8 mouse cellular contexts compared by ENCODE assay signal in genomic region chr11:77887373-77887960, GRCm38 (mm10). TPM values are rescaled to one million over a fixed set of nuclear protein-coding genes. Genes with fewer than 3 reads are reported as not detected.
DNase-seq lines count a peak whose midpoint lies in the region; ATAC-seq and TF ChIP-seq lines count a peak whose summit lies in the region.

No protein-coding gene starts in this region.

- WGBS in heart, embryonic 16.5 days = 41% methylated on average over 17 of the region's 17 CpGs
- WGBS in forebrain, embryonic 10.5 days = 51% methylated on average over 17 of the region's 17 CpGs
- WGBS in limb, embryonic 14.5 days = 36% methylated on average over 17 of the region's 17 CpGs

- ATAC-seq in heart, embryonic 16.5 days (replicated peaks; ENCODE audit: extremely low read depth, insufficient read depth, low FRiP score) = peak; percentile 81
- ATAC-seq in limb, embryonic 14.5 days (ENCODE audit: low FRiP score, low read depth) = peak; percentile 50; the same call in 1 of the 2 replicates

- H3K9me3 ChIP-seq in heart, embryonic 16.5 days (replicated peaks; ENCODE audit: control insufficient read depth, low read length) = no peaks in the 10 kb centered on the region
- H3K9me3 ChIP-seq in E14TG2a.4 (ENCODE audit: low read length) = no peaks in the 10 kb centered on the region
- H3K9me3 ChIP-seq in forebrain, embryonic 10.5 days = no peaks in the 10 kb centered on the region
- no peaks in the 10 kb centered on the region for H3K9me3 ChIP-seq in limb, embryonic 14.5 days (ENCODE audit: control insufficient read depth, low read length)

- no peaks in the 10 kb centered on the region for H3K36me3 ChIP-seq in heart, embryonic 16.5 days (ENCODE audit: control insufficient read depth, insufficient read depth)
- peaks cover 70% of the 10 kb centered on the region for H3K36me3 ChIP-seq in E14TG2a.4 (ENCODE audit: insufficient read depth, low read length)
- no peaks in the 10 kb centered on the region for H3K36me3 ChIP-seq in forebrain, embryonic 10.5 days (replicated peaks)
- no peaks in the 10 kb centered on the region for H3K36me3 ChIP-seq in limb, embryonic 14.5 days (ENCODE audit: control insufficient read depth, insufficient read depth, low read length)

- no peaks in the 10 kb centered on the region for H3K27me3 ChIP-seq in heart, embryonic 16.5 days (ENCODE audit: control insufficient read depth, insufficient read depth, low read length)
- no peaks in the 10 kb centered on the region for H3K27me3 ChIP-seq in E14TG2a.4 (ENCODE audit: insufficient read depth, low read length)
- peaks cover 85% of the 10 kb centered on the region for H3K27me3 ChIP-seq in forebrain, embryonic 10.5 days (ENCODE audit: poor library complexity, severe bottlenecking)
- H3K27me3 ChIP-seq in limb, embryonic 14.5 days (ENCODE audit: control insufficient read depth, insufficient read depth, low read length) = no peaks in the 10 kb centered on the region

- no peak overlapping the region for H3K27ac ChIP-seq in heart, embryonic 16.5 days (ENCODE audit: low read length)
- H3K27ac ChIP-seq in forebrain, embryonic 10.5 days = peak overlapping the region; percentile 66
- H3K27ac ChIP-seq in limb, embryonic 14.5 days (replicated peaks; ENCODE audit: low read depth, low read length) = no peak overlapping the region

- H3K9ac ChIP-seq in heart, embryonic 16.5 days (ENCODE audit: low read length) = no peak overlapping the region
- H3K9ac ChIP-seq in limb, embryonic 14.5 days (ENCODE audit: low read depth, low read length, severe bottlenecking) = 0 out of 2 replicates have a peak overlapping the region, but pooled peaks have one; percentile 29

- TF ChIP-seq CTCF in E14TG2a.4 (conservative IDR thresholded peaks at IDR 0.05; ENCODE audit: low read length) = no peak

- no peak overlapping the region for H3K4me3 ChIP-seq in heart, embryonic 16.5 days (ENCODE audit: low read length)
- peak overlapping the region; percentile 77 for H3K4me3 ChIP-seq in E14TG2a.4 (replicated peaks; ENCODE audit: low read length)
- H3K4me3 ChIP-seq in forebrain, embryonic 10.5 days = 0 out of 2 replicates have a peak overlapping the region, but pooled peaks have one; percentile 1
- H3K4me3 ChIP-seq in limb, embryonic 14.5 days (replicated peaks; ENCODE audit: low read length) = no peak overlapping the region

- TF ChIP-seq POLR2A in limb, embryonic 14.5 days (IDR thresholded peaks at IDR 0.05; ENCODE audit: borderline replicate concordance, extremely low read depth, insufficient read depth, insufficient read length) = no peak

- H3K4me1 ChIP-seq in heart, embryonic 16.5 days (ENCODE audit: control insufficient read depth, insufficient read depth, low read length) = peaks cover 29% of the 10 kb centered on the region
- peaks cover 97% of the 10 kb centered on the region for H3K4me1 ChIP-seq in E14TG2a.4 (replicated peaks; ENCODE audit: low read depth, low read length)
- H3K4me1 ChIP-seq in forebrain, embryonic 10.5 days = peaks cover 66% of the 10 kb centered on the region
- peaks cover 17% of the 10 kb centered on the region for H3K4me1 ChIP-seq in limb, embryonic 14.5 days (ENCODE audit: control insufficient read depth, insufficient read depth, low read length)

- H3K4me2 ChIP-seq in heart, embryonic 16.5 days (ENCODE audit: low read depth, low read length) = peak overlapping the region; percentile 12
- H3K4me2 ChIP-seq in limb, embryonic 14.5 days (replicated peaks; ENCODE audit: low read depth, low read length, severe bottlenecking) = 0 out of 2 replicates have a peak overlapping the region, but pooled peaks have one; percentile 2

- no peak for DNase-seq in heart, adult 9 months (ENCODE audit: low spot score in 2 of 2)
- DNase-seq in forebrain, embryonic 10.5 days (ENCODE audit: extremely low spot score, low spot score) = no peak
- DNase-seq in limb, embryonic 14.5 days (ENCODE audit: low spot score) = no peak
- DNase-seq in retina, postnatal 1 day = peak; percentile 81
- DNase-seq in layer of hippocampus, adult 9-10 months (ENCODE audit: low spot score) = no peak
- DNase-seq in adrenal gland, adult 8-10 months = no peak

RNA-seq across cellular contexts. Expression of gene Pipox, which starts 6.4 kb away (rescaled TPM):
- 2.9 TPM in 2 replicates for polyA plus RNA-seq in heart, embryonic 16.5 days (2015; fragmentation: Nextera tagmentation; extraction: Ambion mirVana)
- 10.0 and 10.1 TPM in 2 replicates for polyA plus RNA-seq in forebrain, embryonic 10.5 days (2016; fragmentation: Nextera tagmentation; extraction: Ambion mirVana)
- 1.1 and 1.3 TPM in 2 replicates for polyA plus RNA-seq in limb, embryonic 14.5 days (2012; rRNA removed)
- polyA plus RNA-seq in limb, embryonic 14.5 days (2014; fragmentation: Nextera tagmentation; extraction: Ambion mirVana) = 0.94 and 1.1 TPM in 2 replicates
- total RNA-seq in adrenal gland, adult 8-10 months (2022) = 1 to 10 TPM in 2 of 4 experiments, under 1 TPM in 2; 0.89 to 2.4 (median 1.5) TPM

RNA-seq across cellular contexts. Expression of gene Sez6, which starts 43.1 kb away (rescaled TPM):
- polyA plus RNA-seq in heart, embryonic 16.5 days (2015; fragmentation: Nextera tagmentation; extraction: Ambion mirVana) = 0.04 and 0.19 TPM in 2 replicates
- 2.8 and 4.3 TPM in 2 replicates for polyA plus RNA-seq in forebrain, embryonic 10.5 days (2016; fragmentation: Nextera tagmentation; extraction: Ambion mirVana)
- 1.2 and 1.4 TPM in 2 replicates for polyA plus RNA-seq in limb, embryonic 14.5 days (2012; rRNA removed)
- 0.98 and 1.2 TPM in 2 replicates for polyA plus RNA-seq in limb, embryonic 14.5 days (2014; fragmentation: Nextera tagmentation; extraction: Ambion mirVana)
- total RNA-seq in adrenal gland, adult 8-10 months (2022) = 1 to 10 TPM; 3.1 to 6.8 (median 4.0) TPM

Comparison
In these comparisons a context has a peak if more than half of its experiments do, and no peak if none do; other contexts are left out.
1. H3K4me3 ChIP-seq: peak in E14TG2a.4 (single experiment) and forebrain, embryonic 10.5 days (single experiment); none in heart, embryonic 16.5 days (single experiment) and limb, embryonic 14.5 days (single experiment).